Mouse (Mus musculus) embryo, embryonic 10 days (tissue): ENCODE data around the gene Dhrs2.

Source experiments
- DNase-seq: peaks from one replicate; pipeline ENCODE4 v3.0.0-alpha.2; 2015; ENCODE audit warnings: low spot score

Gene Dhrs2

GRCm38 (mm10) chr14:55221707-55222106, at the start of gene Dhrs2:
Gene Dhrs2, plus strand, starts transcription at chr14:55222007.
- no peak for DNase-seq

GRCm38 (mm10) chr14:55174164-55174563, 47.6 kb upstream of the Dhrs2 start:
- no peak for DNase-seq

GRCm38 (mm10) chr14:55177274-55177673, 44.5 kb upstream of the Dhrs2 start:
- DNase-seq, result peak; percentile 60

- DNase-seq, result no peak
Observed at GRCm38 (mm10) chr14:55180951-55181350, 40.9 kb upstream of the Dhrs2 start.

GRCm38 (mm10) chr14:55183231-55183630, 38.6 kb upstream of the Dhrs2 start:
- DNase-seq, result no peak

GRCm38 (mm10) chr14:55184640-55185145, 37.1 kb upstream of the Dhrs2 start:
- no peak for DNase-seq

- DNase-seq, result no peak
Observed at GRCm38 (mm10) chr14:55188491-55188890, 33.3 kb upstream of the Dhrs2 start.

GRCm38 (mm10) chr14:55189351-55189769, 32.4 kb upstream of the Dhrs2 start:
- DNase-seq, result peak; percentile 8

GRCm38 (mm10) chr14:55193354-55193753, 28.5 kb upstream of the Dhrs2 start:
- no peak for DNase-seq

GRCm38 (mm10) chr14:55193876-55194635, 27.8 kb upstream of the Dhrs2 start:
- peak; percentile 67 for DNase-seq

GRCm38 (mm10) chr14:55194786-55195185, 27.0 kb upstream of the Dhrs2 start:
- DNase-seq, result peak; percentile 19

- DNase-seq, result no peak
Observed at GRCm38 (mm10) chr14:55197121-55197520, 24.7 kb upstream of the Dhrs2 start.

- no peak for DNase-seq
Observed at GRCm38 (mm10) chr14:55198187-55198586, 23.6 kb upstream of the Dhrs2 start.

- no peak for DNase-seq
Observed at GRCm38 (mm10) chr14:55204544-55204943, 17.3 kb upstream of the Dhrs2 start.

GRCm38 (mm10) chr14:55205045-55205750, 16.6 kb upstream of the Dhrs2 start:
- DNase-seq, result peak; percentile 41

- DNase-seq, result no peak
Observed at GRCm38 (mm10) chr14:55208306-55208705, 13.5 kb upstream of the Dhrs2 start.

- DNase-seq, result no peak
Observed at GRCm38 (mm10) chr14:55213621-55214020, 8.2 kb upstream of the Dhrs2 start.

- peak; percentile 35 for DNase-seq
Observed at GRCm38 (mm10) chr14:55214507-55214906, 7.3 kb upstream of the Dhrs2 start.

- no peak for DNase-seq
Observed at GRCm38 (mm10) chr14:55223172-55223571, 1.4 kb downstream of the Dhrs2 start.

- no peak for DNase-seq
Observed at GRCm38 (mm10) chr14:55234639-55235038, 12.8 kb downstream of the Dhrs2 start.

- DNase-seq, result no peak
Observed at GRCm38 (mm10) chr14:55236685-55237084, 14.9 kb downstream of the Dhrs2 start.

- no peak for DNase-seq
Observed at GRCm38 (mm10) chr14:55242664-55243063, 20.9 kb downstream of the Dhrs2 start.

GRCm38 (mm10) chr14:55247181-55247580, 25.4 kb downstream of the Dhrs2 start:
- no peak for DNase-seq
